Mouse (Mus musculus) spleen, postnatal 36 days (tissue): ENCODE data around the gene Mrps10.
"Not testable (repeated sequence)": the region's sequence is repeated elsewhere in the genome, so short reads cannot be mapped to it uniquely, and the experiment has no call there.

ENCODE experiments used
- DNase-seq, 2 experiments: peaks; one replicate each; pipeline ENCODE4 v3.0.0; 2022; ENCODE audit warnings: low spot score in 2 of 2, mixed read lengths in 1 of 2

Gene Mrps10

DNA sequence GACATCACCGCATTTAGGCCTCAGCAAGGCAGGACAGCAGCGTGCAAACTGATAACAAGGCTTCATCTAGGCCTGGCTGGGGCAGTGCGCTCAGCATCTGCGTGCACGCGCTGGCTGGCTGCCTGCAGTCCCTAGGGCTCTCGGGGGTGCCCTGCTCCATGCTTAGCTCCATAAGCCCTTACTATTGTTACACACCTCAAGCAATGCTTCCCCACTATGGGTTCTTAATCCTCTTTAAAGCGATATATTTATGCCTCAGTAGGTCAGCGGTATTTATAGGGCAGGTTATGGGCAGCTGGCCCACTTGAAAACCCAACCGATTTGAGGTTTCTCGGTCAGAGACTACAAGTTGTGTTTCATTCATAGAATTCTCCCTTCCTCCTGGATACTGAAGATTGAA is 13.2 kb downstream of the Mrps10 start:
- DNase-seq: no peak

DNA sequence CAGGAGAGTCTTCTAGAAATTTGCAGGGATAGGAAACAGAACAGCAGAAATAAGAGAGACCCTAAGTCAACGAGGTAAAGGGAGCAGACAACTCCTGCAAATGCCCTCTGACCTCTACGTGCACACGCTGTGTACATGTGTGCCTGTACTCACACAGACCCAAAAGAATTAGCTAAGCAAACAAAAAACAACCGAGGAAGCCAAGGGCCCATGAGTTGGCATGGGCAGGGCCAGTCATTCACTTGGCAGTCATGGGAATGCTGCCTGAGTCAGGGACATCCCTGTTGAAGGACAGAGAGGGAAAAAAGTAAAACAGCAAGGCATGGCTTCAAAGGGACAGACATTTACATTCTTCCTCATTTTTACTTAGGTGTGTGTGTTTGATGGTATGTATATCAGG is 14.6 kb downstream of the Mrps10 start:
- DNase-seq: no peak

DNA sequence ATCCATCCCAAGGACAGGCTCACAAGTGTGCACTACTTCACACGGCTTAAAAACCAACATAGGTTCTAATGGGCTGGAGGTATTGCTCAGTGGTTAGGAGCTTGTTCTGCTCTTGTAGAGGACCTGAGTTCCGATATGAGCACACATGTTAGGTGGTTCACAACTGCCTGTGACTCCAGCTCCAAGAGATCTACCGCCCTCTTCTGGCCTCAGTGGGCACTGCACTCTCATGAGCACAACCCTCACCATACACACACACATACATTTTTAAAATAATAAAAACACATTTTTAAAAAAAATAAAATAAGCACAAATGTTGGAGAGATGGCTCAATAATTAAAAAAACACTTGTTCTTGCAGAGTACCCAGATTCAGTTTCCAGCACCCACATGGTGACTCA is 15.4 kb downstream of the Mrps10 start:
- no peak for DNase-seq

DNA sequence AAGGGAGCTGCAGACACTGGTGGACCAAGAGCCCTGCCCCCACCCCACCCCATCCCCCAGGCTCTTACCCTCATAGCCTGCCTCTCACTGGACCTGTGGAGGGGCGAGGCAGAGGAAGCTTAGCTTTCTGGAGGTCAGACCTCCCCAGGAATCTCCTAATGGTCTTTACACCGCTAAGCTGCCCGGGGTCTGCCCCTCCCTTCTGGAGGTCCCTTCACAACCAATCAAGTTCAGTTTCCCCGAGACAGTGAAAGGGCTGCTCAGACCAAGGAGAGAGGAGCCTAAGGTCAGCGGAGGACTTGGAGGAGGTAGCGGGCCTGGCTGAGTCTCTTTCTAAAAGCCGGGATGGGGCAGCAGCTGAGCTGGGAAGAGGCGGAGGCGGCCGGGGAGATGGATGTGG is 16.5 kb downstream of the Mrps10 start, which contains the start of gene Guca1b:
TSS of gene Guca1b (plus strand) at position 249 of the 400 bp plus-strand sequence.
- DNase-seq: no peak

DNA sequence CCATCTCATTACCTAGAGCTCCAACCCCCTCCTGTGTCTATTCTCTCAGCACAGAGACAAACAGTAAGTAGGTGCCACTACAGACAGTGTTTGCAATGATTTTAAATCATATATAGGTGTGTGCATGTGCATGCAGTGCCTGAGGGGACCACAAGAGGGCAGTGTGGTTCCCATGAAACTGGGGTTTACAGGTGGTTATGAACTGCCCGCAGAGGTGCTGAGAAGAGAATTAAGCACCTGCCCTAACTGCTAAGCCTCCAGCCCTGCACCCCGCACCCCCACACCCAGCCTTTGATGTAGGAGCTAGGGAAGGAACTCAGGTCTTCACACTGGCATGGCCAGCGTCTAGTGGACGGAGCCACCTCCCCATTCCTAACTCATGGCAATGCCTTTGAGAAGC is 18.0 kb downstream of the Mrps10 start:
- peak; percentile 24 to 36 for DNase-seq

DNA sequence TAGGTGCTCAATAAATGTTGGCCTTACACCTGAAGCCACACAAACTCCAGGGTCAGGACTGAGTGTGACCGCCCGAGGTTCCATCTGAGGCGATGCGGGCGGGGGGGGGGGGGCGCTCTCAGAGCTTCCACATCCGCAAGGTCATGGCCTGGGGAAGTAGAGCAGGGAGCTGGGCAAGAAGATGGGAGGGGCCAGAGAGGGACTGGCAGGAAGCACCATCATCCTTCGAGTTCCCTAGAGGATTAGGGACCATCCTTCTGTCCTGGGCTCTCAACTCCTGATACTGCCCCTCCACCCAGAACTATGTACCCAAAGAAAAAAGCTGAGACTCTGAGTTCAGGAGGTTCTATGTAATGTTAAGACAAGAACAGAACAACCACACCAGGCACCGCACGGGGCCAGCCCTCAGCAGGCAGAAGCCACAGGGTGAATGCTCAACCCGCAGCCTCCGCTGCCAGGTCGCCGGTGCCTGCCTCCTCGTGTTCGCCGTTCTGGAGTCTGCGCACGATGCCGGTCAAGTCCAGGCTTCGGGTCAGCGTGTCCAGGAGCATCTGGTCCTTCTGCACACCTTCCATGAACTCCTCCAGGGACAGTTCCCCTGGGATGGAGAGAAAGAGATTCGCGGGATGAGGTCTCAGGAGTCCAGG is 25.7 kb downstream of the Mrps10 start:
- DNase-seq: no peak

DNA sequence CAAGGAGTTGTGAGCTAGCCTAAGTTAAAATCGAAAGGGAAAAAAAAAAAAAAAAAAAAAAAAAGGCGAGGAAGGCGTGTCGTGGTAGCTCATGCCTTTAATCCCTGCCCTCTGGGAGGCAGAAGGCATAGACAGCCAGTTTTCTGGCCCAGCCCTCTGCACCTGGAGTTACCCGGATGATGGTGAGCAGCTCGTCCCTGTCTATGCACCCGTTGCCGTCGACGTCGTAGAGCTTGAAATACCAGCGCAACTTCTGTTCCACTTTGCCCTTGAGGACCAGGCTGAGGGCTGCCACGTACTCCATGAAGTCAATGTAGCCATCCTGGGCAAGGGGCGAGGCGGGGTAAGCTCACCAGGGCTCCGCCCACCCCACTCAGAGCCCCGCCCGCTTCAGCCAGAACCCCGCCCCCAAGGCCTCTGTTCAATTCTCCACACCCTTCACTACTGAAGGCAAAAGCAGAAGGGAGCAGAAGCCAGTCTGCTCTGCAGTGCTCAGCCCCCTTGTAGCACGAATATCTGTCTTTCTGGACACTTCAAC is 26.8 kb downstream of the Mrps10 start:
- peak; percentile 19 to 41 for DNase-seq

DNA sequence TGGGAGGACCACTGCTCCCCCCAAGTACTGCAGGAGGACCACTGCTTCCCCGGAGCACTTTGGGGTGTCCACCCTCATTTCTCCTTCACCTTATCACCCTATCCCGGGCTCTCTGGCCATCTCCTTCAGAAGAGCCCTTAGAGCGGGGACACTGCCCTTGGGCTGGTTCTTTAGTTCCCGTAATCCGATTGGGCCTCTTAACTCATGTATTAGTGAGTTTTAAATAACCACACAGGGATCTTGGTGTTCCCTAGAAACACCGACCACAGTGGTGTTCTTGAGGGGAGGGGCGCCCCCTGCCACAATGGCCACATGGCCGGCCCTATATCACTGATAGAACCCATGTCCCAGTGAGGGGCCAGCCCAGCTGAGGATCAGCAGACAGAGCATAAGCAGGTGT is 30.4 kb downstream of the Mrps10 start:
- DNase-seq: no peak

DNA sequence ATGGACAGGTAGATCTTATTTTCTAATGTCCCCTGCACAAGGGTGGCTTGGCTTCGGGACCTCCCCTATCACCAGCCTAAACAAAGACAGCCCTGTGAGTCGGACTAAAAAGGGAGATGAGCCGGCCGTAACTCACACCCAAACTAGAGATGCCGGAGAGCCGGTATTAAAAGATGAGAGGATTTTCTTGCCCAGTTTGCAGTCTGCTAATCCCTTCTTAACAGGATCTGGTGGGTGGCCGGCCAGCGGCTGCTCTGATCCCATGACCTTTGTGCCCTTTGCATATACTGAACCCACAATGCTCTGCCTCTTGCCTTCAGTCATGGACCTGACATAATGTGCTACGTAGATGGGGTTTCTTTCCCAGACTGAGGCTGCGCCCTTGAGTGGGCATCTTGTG is 31.8 kb downstream of the Mrps10 start, which contains the start of gene Guca1a:
TSS of gene Guca1a (minus strand) at position 134 of the 400 bp plus-strand sequence.
- no peak for DNase-seq

DNA sequence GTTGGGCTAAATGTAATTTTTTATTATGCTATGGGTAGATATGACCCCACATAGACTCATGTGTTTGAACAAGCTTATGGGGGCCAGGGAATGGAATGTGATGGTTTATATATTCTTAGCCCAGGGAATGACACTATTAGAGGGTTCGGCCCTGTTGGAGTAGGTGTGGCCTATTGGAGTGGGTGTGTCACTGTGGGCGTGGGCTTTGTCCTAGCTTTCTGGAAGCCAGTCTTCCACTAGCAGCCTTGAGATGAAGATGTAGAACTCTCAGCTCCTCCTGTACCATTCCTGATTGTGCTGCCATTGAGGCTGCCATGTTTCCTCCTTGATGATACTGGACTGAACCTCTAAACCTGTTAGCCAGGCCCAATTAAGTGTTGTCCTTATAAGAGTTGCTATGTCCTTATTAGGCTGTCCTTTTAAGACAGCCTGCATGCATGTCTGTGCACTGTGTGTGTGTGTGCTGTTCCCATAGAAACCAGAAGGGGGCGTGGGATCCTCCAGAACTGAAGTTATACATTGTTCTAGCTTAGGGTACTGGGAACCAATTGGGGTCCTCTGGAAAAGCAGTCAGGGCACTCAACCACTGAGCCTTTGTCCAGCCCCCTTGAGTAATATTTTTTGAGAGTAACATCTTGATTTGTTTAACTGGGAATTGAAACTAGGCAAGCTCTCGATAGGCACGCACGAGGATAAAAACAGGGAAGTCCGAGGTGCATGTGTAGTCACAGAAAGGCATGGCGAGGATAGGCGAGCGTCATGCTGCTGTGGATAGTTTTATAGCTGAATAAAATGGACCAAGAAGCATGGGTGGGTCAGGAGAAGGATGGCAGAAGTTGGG is 39.2 kb downstream of the Mrps10 start:
- DNase-seq: no peak

DNA sequence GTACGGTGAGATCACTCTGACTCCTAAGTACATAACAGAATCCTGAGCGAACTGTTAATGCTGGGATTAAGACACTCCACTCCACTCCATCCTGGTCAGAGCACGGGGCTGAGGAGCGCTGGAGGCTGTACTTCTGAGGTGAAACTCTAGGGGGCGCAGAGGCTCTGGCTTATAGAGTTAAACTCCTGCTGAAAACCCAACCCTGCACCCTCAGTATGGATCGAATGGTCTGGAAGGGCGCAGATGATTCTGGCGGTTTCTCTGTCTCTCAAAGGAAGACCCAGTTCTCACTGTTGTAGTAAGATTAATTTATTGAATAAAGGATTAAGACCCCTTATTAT is 39.8 kb downstream of the Mrps10 start:
- peak; percentile 24 to 27 for DNase-seq

DNA sequence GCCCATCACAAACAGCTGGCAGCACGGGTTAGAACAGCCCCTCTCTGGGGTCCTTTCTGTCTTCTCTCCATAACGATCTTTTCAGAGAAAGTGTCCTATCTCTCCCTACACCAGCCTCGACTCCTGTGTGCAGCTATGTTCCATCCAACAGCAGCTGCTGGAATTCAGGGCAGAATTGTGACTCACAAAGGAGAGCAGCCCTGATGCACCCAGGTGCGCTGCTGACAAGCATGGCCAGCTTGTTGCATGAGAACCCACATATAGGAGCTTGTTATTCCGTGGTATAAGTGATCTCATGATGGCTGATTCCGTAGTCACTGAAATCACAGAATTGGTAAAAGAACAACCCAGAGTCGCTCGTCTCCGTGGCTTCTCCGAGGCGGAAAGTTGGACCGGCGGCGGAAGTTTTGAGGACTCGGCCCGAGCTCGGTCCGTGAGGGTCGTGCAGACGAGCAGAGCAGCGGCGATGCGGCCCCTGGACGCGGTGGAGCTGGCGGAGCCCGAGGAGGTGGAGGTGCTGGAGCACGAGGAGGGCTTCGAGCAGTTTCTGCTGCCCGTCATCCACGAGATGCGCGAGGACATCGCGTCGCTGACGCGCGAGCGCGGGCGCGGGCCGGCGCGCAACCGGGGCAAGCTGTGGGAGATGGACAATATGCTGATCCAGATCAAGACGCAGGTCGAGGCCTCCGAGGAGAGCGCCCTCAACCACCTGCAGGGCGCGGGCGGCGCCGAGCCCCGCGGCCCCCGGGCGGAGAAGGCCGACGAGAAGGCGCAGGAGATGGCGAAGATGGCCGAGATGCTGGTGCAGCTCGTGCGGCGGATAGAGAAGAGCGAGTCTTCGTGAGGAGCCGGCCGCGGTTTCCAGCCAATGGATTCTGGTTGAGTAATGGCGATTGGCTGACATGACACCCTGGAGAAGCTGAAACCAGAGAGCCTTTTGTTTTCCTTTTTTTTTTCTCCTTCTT is 41.5 kb downstream of the Mrps10 start:
- not testable (repeated sequence) for DNase-seq

DNA sequence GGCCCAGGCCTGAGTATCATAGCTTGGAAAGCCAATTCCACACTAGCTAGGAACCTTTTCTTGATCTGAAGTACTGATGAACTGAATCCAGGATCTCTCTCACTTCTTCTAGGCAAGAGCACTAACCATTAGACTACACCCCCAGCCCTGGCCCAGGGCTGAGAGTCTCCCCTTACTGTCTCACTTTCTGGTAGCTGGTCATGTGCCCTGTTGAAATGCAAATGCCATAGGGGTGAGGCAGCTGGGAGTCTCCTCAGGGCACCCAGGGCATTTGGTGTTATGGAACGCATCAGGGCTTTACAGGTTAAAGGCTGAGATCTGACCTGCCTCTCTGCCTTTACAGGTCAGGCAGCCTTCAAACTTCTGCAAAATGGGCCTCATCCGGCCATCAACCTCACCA is 51.5 kb downstream of the Mrps10 start:
- no peak for DNase-seq

DNA sequence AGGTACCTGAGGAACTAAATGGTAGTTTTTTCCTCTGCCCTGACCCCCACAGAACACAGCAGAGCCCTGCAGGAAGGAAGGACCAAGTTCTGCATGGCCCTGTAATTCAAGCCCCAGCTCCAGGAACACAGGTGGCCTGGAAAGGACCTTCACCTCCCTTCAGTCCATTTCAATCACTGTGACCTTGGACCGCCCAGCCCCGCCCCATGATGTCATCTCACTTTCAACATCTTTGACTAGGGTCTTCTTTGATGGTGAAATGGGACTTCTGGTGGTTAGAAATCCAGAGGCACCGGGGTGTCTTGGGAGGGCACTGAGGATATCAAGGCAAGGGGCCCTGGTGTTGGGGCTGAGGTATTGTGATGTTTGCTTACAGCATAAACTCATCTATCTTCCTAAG is 52.9 kb downstream of the Mrps10 start:
- DNase-seq: no peak

DNA sequence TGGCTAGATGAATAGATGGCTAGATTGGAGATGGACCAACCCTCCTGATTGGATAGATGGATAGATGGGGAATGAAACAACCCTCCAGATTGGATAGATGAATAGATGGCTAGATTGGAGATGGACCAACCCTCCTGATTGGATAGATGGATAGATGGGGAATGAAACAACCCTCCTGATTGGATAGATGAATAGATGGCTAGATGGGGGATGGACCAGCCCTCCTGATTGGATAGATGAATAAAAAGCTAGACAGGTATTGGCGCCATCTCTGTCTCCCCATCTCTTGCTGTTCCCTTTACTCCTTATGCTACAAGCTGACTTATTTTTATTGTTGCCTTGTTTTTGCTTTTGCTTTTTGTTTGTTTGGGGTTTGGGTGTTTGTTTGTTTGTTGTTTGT is 53.9 kb downstream of the Mrps10 start:
- not testable (repeated sequence) for DNase-seq

DNA sequence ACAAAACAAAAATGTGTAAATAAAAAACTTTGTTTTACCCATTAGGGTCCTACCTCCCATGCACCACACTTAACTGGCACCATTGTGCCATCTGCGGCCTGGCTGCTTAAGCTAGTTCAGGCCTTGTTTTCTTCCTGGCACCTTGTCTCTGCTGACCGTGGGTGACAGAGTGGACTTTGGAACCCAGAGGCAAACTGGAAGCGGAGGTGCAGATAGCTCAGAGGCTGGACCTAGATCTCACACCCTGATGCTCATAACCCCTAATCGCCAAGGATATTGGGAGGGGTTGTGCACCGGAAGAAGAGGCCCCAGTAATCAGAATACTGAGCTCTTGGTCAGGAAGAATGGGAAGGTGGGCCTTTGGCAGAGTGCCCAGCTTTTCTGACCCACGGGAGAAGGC is 55.5 kb downstream of the Mrps10 start:
- no peak for DNase-seq

DNA sequence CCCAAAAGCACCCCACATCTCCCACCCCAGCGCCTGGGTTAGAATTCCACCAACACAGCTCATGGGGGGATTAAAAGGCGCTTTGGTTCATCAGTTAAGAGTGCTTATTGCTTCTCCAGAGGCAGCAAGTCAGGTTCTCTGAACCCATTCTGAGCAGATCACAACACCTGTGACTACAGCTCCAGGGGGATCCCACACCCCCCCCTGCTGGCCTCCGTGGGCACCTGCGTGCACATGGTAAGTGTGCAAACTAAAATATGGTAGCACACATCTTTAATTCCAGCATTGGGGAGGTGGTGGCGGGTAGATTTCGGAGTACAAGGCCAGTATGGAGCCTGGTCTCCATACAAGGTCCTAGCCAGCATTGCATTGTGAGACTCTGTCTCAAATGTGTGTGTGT is 58.6 kb downstream of the Mrps10 start:
- DNase-seq: no peak

DNA sequence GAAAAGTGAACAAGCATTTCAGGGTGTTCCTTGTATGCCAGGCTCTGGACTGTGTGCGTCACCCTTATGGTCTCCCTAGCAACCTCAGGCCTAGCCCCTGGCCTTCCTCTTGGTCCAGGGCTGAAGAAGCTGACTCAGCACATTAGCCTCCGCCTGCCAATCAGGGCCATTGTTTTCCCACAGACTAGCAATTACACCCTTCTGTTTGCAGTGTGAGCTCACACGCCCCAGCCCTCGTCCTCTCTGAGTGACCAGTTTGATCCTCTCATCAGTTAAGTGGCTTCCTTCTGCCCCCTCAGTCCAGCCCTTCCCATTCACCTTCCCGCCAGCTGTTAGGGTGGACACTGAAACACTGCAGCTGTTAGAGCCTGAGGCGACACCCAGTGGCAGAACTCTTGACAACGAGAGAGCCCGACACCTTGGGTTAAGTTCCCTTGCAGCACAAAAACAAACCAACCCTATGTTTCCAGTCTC is 60.2 kb downstream of the Mrps10 start:
- DNase-seq: no peak

DNA sequence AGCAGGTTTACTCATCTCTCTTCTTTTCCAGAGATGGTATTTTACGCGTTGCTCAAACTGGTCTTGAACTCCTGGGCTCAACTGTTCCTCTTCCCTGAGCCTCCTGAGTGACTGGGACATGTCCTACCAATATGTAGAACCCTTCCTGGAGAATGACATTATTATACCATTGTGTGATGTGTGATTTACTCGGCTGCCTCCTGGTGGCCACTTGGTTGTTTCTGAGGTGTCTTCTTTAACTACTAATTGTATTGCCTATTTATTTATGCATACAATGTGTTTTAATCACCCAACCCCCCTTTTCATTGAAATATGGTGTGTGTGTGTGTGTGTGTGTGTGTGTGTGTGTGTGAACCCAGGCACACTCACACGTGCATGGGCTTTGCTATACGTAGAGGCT is 62.1 kb downstream of the Mrps10 start:
- no peak for DNase-seq
